Comparison of ENCODE assay signal across 22 mouse cellular contexts in genomic region chrX:159709296-159709695, GRCm38 (mm10).
A peak's percentile ranks its signal among the peaks of the same experiment; 100 is the strongest.
DNase-seq lines count a peak whose midpoint lies in the region; ATAC-seq and TF ChIP-seq lines count a peak whose summit lies in the region.
"Had no signal": no experiment of that assay in that cellular context is flagged by ENCODE, and none has a peak within 500 bp of the region (broad histone marks: within the 10 kb centered on the region; RNA-seq: fewer than 3 reads in every experiment).

No protein-coding gene starts in this region.

- H3K4me3 ChIP-seq in heart, embryonic 15.5 days: no peak overlapping the region
- no peak overlapping the region for H3K4me3 ChIP-seq in heart, adult 2 months
- H3K4me3 ChIP-seq in midbrain, embryonic 10.5 days: no peak overlapping the region
- no peak overlapping the region for H3K4me3 ChIP-seq in midbrain, embryonic 14.5 days (replicated peaks; ENCODE audit: low read depth, low read length)
- H3K4me3 ChIP-seq in CH12.LX (replicated peaks in 1 of 3; ENCODE audit: low read depth in 2 of 3, low read length in 2 of 3, poor library complexity in 1 of 3): peak overlapping the region; percentile 56 to 73 (median 60)
- H3K4me3 ChIP-seq: forebrain, embryonic 13.5 days; hindbrain, embryonic 15.5 days; neural tube, embryonic 15.5 days had no signal

- intact Hi-C loops in heart, adult 2 months (cut with DNase I): no loop called here

- no peak overlapping the region for H3K27ac ChIP-seq in heart, embryonic 15.5 days
- H3K27ac ChIP-seq in heart, adult 2 months: no peak overlapping the region
- H3K27ac ChIP-seq in midbrain, embryonic 10.5 days (replicated peaks): peak overlapping the region; percentile 23; the same call in 1 of the 2 replicates
- H3K27ac ChIP-seq in midbrain, embryonic 14.5 days (replicated peaks; ENCODE audit: low read depth, low read length): no peak overlapping the region
- H3K27ac ChIP-seq in CH12.LX (ENCODE audit: insufficient read depth, low read depth): peak overlapping the region; percentile 97
- H3K27ac ChIP-seq: hindbrain, embryonic 15.5 days; neural tube, embryonic 15.5 days had no signal

- no peak for TF ChIP-seq POLR2A in heart, adult 2 months (IDR thresholded peaks at IDR 0.05; ENCODE audit: insufficient read depth, low read depth, low read length)
- no peak for TF ChIP-seq POLR2A in CH12.LX (IDR thresholded peaks at IDR 0.05; ENCODE audit: low read depth, low read length)

- ATAC-seq in heart, embryonic 15.5 days (replicated peaks; ENCODE audit: insufficient number of reproducible peaks, insufficient read depth, low FRiP score, low read depth): no peak
- ATAC-seq in midbrain, embryonic 14.5 days (ENCODE audit: low FRiP score, low TSS enrichment): no peak

- H3K27me3 ChIP-seq in heart, embryonic 15.5 days: no peaks in the 10 kb centered on the region
- H3K27me3 ChIP-seq in heart, adult 2 months (ENCODE audit: control insufficient read depth, insufficient read depth, low read length): no peaks in the 10 kb centered on the region
- peaks cover 100% of the 10 kb centered on the region for H3K27me3 ChIP-seq in midbrain, embryonic 10.5 days (ENCODE audit: low read depth, poor library complexity, severe bottlenecking)
- H3K27me3 ChIP-seq in midbrain, embryonic 14.5 days (ENCODE audit: control insufficient read depth, insufficient read depth, low read length): no peaks in the 10 kb centered on the region
- H3K27me3 ChIP-seq in CH12.LX (replicated peaks): no peaks in the 10 kb centered on the region
- no peaks in the 10 kb centered on the region for H3K27me3 ChIP-seq in splenic B cell, adult 2 months (ENCODE audit: control insufficient read depth, insufficient read depth, low read length, poor library complexity, severe bottlenecking)
- H3K27me3 ChIP-seq: forebrain, embryonic 13.5 days had no signal

- TF ChIP-seq RAD21 in CH12.LX (IDR thresholded peaks at IDR 0.05; ENCODE audit: low read depth, low read length): no peak

- 87% methylated on average over 6 of the region's 6 CpGs for WGBS in heart, embryonic 15.5 days
- 85% methylated on average over 6 of the region's 6 CpGs for WGBS in heart, adult 2 months
- WGBS in midbrain, embryonic 10.5 days: 85% methylated on average over 6 of the region's 6 CpGs
- WGBS in midbrain, embryonic 14.5 days: 83% methylated on average over 6 of the region's 6 CpGs

- no peak overlapping the region for H3K9ac ChIP-seq in heart, embryonic 15.5 days
- no peak overlapping the region for H3K9ac ChIP-seq in heart, adult 2 months (ENCODE audit: low read depth, low read length)
- H3K9ac ChIP-seq in midbrain, embryonic 14.5 days (replicated peaks; ENCODE audit: low read length): no peak overlapping the region
- peak overlapping the region; percentile 94 for H3K9ac ChIP-seq in CH12.LX (ENCODE audit: insufficient read depth, low read depth)
- H3K9ac ChIP-seq: forebrain, embryonic 13.5 days; hindbrain, embryonic 15.5 days; neural tube, embryonic 15.5 days had no signal

- no peak for DNase-seq in heart, adult 2 months
- no peak for DNase-seq in midbrain, embryonic 10.5 days (ENCODE audit: low spot score)
- no peak for DNase-seq in midbrain, embryonic 14.5 days
- DNase-seq in CH12.LX (ENCODE audit: extremely low read depth): peak; percentile 75
- peak; percentile 69 for DNase-seq in splenic B cell, adult 2 months (ENCODE audit: low read depth, low spot score)
- no peak for DNase-seq in liver
- no peak for DNase-seq in thymus, postnatal 36 days
- DNase-seq: adrenal gland, postnatal 36 days; cerebellum, adult 9-10 months; gastrocnemius, postnatal 36 days; kidney, adult 2 months; left cerebral cortex, postnatal 4 days; lung, adult 2 months; lung, postnatal 4 days; right cerebral cortex, postnatal 4 days had no signal

- no peaks in the 10 kb centered on the region for H3K9me3 ChIP-seq in heart, embryonic 15.5 days (replicated peaks)
- H3K9me3 ChIP-seq in midbrain, embryonic 10.5 days (replicated peaks): no peaks in the 10 kb centered on the region
- H3K9me3 ChIP-seq in midbrain, embryonic 14.5 days (ENCODE audit: control insufficient read depth, low read length): no peaks in the 10 kb centered on the region
- no peaks in the 10 kb centered on the region for H3K9me3 ChIP-seq in CH12.LX (replicated peaks; ENCODE audit: low read length)
- H3K9me3 ChIP-seq: forebrain, embryonic 13.5 days; hindbrain, embryonic 15.5 days; neural tube, embryonic 15.5 days had no signal

- in situ Hi-C loops in CH12.LX (cut with MboI; ENCODE audit: low pct_ligation_motif_present, low pct_unique_long_range_greater_than_20kb, low sequenced_read_pairs): no loop called here

- H3K36me3 ChIP-seq in heart, embryonic 15.5 days: no peaks in the 10 kb centered on the region
- H3K36me3 ChIP-seq in heart, adult 2 months (ENCODE audit: control insufficient read depth, insufficient read depth, low read length): no peaks in the 10 kb centered on the region
- H3K36me3 ChIP-seq in midbrain, embryonic 10.5 days: no peaks in the 10 kb centered on the region
- H3K36me3 ChIP-seq in midbrain, embryonic 14.5 days (ENCODE audit: control insufficient read depth, insufficient read depth, low read length): no peaks in the 10 kb centered on the region
- H3K36me3 ChIP-seq in CH12.LX (replicated peaks in 1 of 2; ENCODE audit: control insufficient read depth in 1 of 2, insufficient read depth in 1 of 2, low read length in 1 of 2): no peaks in the 10 kb centered on the region
- H3K36me3 ChIP-seq in splenic B cell, adult 2 months (ENCODE audit: control insufficient read depth, insufficient read depth, low read length, poor library complexity, severe bottlenecking): no peaks in the 10 kb centered on the region
- H3K36me3 ChIP-seq: hindbrain, embryonic 15.5 days; neural tube, embryonic 15.5 days had no signal

- TF ChIP-seq CTCF in heart, adult 2 months (IDR thresholded peaks at IDR 0.05): no peak
- no peak for TF ChIP-seq CTCF in CH12.LX (conservative IDR thresholded peaks at IDR 0.05 in 1 of 2, IDR thresholded peaks at IDR 0.05 in 1 of 2; ENCODE audit: low read depth in 2 of 2, low read length in 2 of 2)

- H3K4me1 ChIP-seq in heart, embryonic 15.5 days (replicated peaks): peaks cover 7% of the 10 kb centered on the region
- H3K4me1 ChIP-seq in heart, adult 2 months (ENCODE audit: control insufficient read depth, insufficient read depth, low read length): no peaks in the 10 kb centered on the region; the same call in 1 of the 2 replicates
- peaks cover 16% of the 10 kb centered on the region for H3K4me1 ChIP-seq in midbrain, embryonic 10.5 days
- H3K4me1 ChIP-seq in midbrain, embryonic 14.5 days (ENCODE audit: control insufficient read depth, insufficient read depth, low read length): no peaks in the 10 kb centered on the region; the same call in 1 of the 2 replicates
- peaks cover 0 to 43% of the 10 kb centered on the region in 2 experiments; a peak in 2 of 4 replicates for H3K4me1 ChIP-seq in CH12.LX (ENCODE audit: control insufficient read depth in 1 of 2, insufficient read depth in 2 of 2)

- 0 out of 2 replicates have a peak overlapping the region, but pooled peaks have one; percentile 11 for H3K4me2 ChIP-seq in heart, embryonic 15.5 days
- H3K4me2 ChIP-seq in midbrain, embryonic 14.5 days (ENCODE audit: low read length): no peak overlapping the region; the same call in 1 of the 2 replicates
- H3K4me2 ChIP-seq in CH12.LX (ENCODE audit: insufficient read depth, low read depth, poor library complexity, severe bottlenecking): peak overlapping the region; percentile 94
- H3K4me2 ChIP-seq: heart, embryonic 11.5 days; hindbrain, embryonic 15.5 days; liver, embryonic 11.5 days; midbrain, embryonic 11.5 days; neural tube, embryonic 15.5 days had no signal

- no peak for TF ChIP-seq EP300 in heart, adult 2 months (IDR thresholded peaks at IDR 0.05; ENCODE audit: insufficient read depth, low read depth, low read length)
- TF ChIP-seq EP300 in CH12.LX (IDR thresholded peaks at IDR 0.05; ENCODE audit: low read length): no peak; the same call in 1 of the 2 replicates

- dilution Hi-C loops in CH12.LX (cut with MboI; ENCODE audit: extremely low pct_ligation_motif_present, extremely low pct_unique_long_range_greater_than_20kb, low sequenced_read_pairs): no loop called here

- H3K79me2 ChIP-seq in heart, adult 2 months (replicated peaks; ENCODE audit: control insufficient read depth, insufficient read depth, low read length): no peaks in the 10 kb centered on the region
- peaks cover 29% of the 10 kb centered on the region for H3K79me2 ChIP-seq in CH12.LX (replicated peaks; ENCODE audit: control insufficient read depth, extremely low read depth, insufficient read depth, poor library complexity, severe bottlenecking)

TF ChIP-seq in CH12.LX, 34 proteins besides CTCF, POLR2A, EP300 and RAD21 (continues in another document):
- no peak for TF ChIP-seq NELFE (IDR thresholded peaks at IDR 0.05; ENCODE audit: low read depth, low read length)
- no peak for TF ChIP-seq NRF1 (IDR thresholded peaks at IDR 0.05; ENCODE audit: low read depth, low read length)
- no peak for TF ChIP-seq MYC (IDR thresholded peaks at IDR 0.05; ENCODE audit: low read depth, low read length)
- no peak for TF ChIP-seq MAZ (IDR thresholded peaks at IDR 0.05; ENCODE audit: low read depth, low read length)
- TF ChIP-seq SMC3 (IDR thresholded peaks at IDR 0.05; ENCODE audit: low read depth, low read length): no peak
- TF ChIP-seq JUN (IDR thresholded peaks at IDR 0.05; ENCODE audit: insufficient read depth, low read depth, low read length): no peak
- no peak; the same call in 1 of the 2 replicates for TF ChIP-seq CHD2 (IDR thresholded peaks at IDR 0.05; ENCODE audit: low read length)
- no peak for TF ChIP-seq JUND (conservative IDR thresholded peaks at IDR 0.05; ENCODE audit: low read depth, low read length)
- TF ChIP-seq BHLHE40 (IDR thresholded peaks at IDR 0.05; ENCODE audit: low read depth, low read length): peak; percentile 81
- no peak for TF ChIP-seq POLR2AphosphoS2 (IDR thresholded peaks at IDR 0.05; ENCODE audit: low read depth, low read length)
- no peak for TF ChIP-seq UBTF (IDR thresholded peaks at IDR 0.05; ENCODE audit: low read depth, low read length)
- TF ChIP-seq CHD1 (IDR thresholded peaks at IDR 0.05; ENCODE audit: low read depth, low read length): peak; percentile 43; the same call in 1 of the 2 replicates
- no peak for TF ChIP-seq TBP (conservative IDR thresholded peaks at IDR 0.05; ENCODE audit: low read depth, low read length)
- TF ChIP-seq MEF2A (IDR thresholded peaks at IDR 0.05; ENCODE audit: borderline replicate concordance, low read depth, low read length): 0 out of 2 replicates have a peak, but pooled peaks have one; percentile 7
- TF ChIP-seq ETS1 (conservative IDR thresholded peaks at IDR 0.05; ENCODE audit: low read depth, low read length): peak; percentile 58
- no peak for TF ChIP-seq E2F4 (IDR thresholded peaks at IDR 0.05; ENCODE audit: insufficient replicate concordance, low read depth, low read length)
- TF ChIP-seq IRF4 (IDR thresholded peaks at IDR 0.05; ENCODE audit: low read depth, low read length): peak; percentile 30; the same call in 1 of the 2 replicates
- TF ChIP-seq PAX5 (IDR thresholded peaks at IDR 0.05; ENCODE audit: low read length): no peak
- TF ChIP-seq ZC3H11A (IDR thresholded peaks at IDR 0.05; ENCODE audit: low read depth, low read length): no peak
- no peak for TF ChIP-seq MAX (IDR thresholded peaks at IDR 0.05; ENCODE audit: low read length)

Comparison
In these comparisons a context has a peak if more than half of its experiments do, and no peak if none do; other contexts are left out.
1. H3K27ac ChIP-seq: peak in midbrain, embryonic 10.5 days (single experiment) and CH12.LX (single experiment); none in heart, embryonic 15.5 days (single experiment), heart, adult 2 months (single experiment) and midbrain, embryonic 14.5 days (single experiment).
2. H3K4me3 ChIP-seq: peak in CH12.LX (3 of 3); none in heart, embryonic 15.5 days (single experiment), heart, adult 2 months (single experiment), midbrain, embryonic 10.5 days (single experiment) and midbrain, embryonic 14.5 days (single experiment).
3. DNase-seq: peak in CH12.LX (single experiment) and splenic B cell, adult 2 months (single experiment); none in heart, adult 2 months (0 of 2), midbrain, embryonic 10.5 days (single experiment), midbrain, embryonic 14.5 days (single experiment), liver (single experiment) and thymus, postnatal 36 days (0 of 2).